Mouse (Mus musculus) heart, embryonic 14.5 days (tissue): ENCODE measurements around the gene Tmem132d. TPM values are rescaled to one million over a fixed set of nuclear protein-coding genes. Genes with fewer than 3 reads are reported as not detected.

ENCODE experiments used
- ATAC-seq: fragments of 200-750 bp; cut with Nextera tagmentation; 2 replicates; pipeline ENCODE4 v1.8.0; 2017; ENCODE audit warnings: low read depth, moderate TSS enrichment; ENCODE audit not compliant: insufficient number of reproducible peaks, insufficient read depth, low FRiP score
- H3K27ac ChIP-seq, 2 experiments: fragments of 200-500 bp in 1 of 2; fragments of 300-500 bp in 1 of 2; sonication (generic) in 1 of 2; replicated peaks in 1 of 2; 2 replicates each; pipeline ENCODE4 v1.5.1; 2012 to 2014; ENCODE audit warnings: low read depth in 2 of 2, low read length in 2 of 2, control low read depth in 1 of 2, mild to moderate bottlenecking in 1 of 2, mixed read lengths in 1 of 2; ENCODE audit not compliant: control insufficient read depth in 1 of 2, insufficient read depth in 1 of 2
- H3K27me3 ChIP-seq: fragments of 300-500 bp; sonication (generic); 2 replicates; pipeline ENCODE4 v1.6.1; 2014; ENCODE audit warnings: mild to moderate bottlenecking, low read length, control low read depth; ENCODE audit not compliant: control insufficient read depth, insufficient read depth
- H3K36me3 ChIP-seq: fragments of 300-500 bp; sonication (generic); 2 replicates; pipeline ENCODE4 v1.6.1; 2014; ENCODE audit warnings: mild to moderate bottlenecking, control low read depth, low read length, mixed read lengths; ENCODE audit not compliant: control insufficient read depth, insufficient read depth
- H3K4me1 ChIP-seq, 2 experiments: fragments of 200-500 bp in 1 of 2; fragments of 300-500 bp in 1 of 2; sonication (generic) in 1 of 2; 2 replicates each; pipeline ENCODE4 v1.6.1; 2012 to 2014; ENCODE audit warnings: low read length in 2 of 2, control low read depth in 1 of 2, mixed read lengths in 1 of 2; ENCODE audit not compliant: control insufficient read depth in 2 of 2, insufficient read depth in 2 of 2
- H3K4me2 ChIP-seq: fragments of 300-500 bp; sonication (generic); 2 replicates; pipeline ENCODE4 v1.6.1; 2014; ENCODE audit warnings: mild to moderate bottlenecking, low read length
- H3K4me3 ChIP-seq, 2 experiments: fragments of 200-500 bp in 1 of 2; fragments of 300-500 bp in 1 of 2; sonication (generic) in 1 of 2; 2 replicates each; pipeline ENCODE4 v1.5.1; 2012 to 2014; ENCODE audit warnings: low read length in 2 of 2, mild to moderate bottlenecking in 2 of 2, control low read depth in 1 of 2, low read depth in 1 of 2, moderate library complexity in 1 of 2; ENCODE audit not compliant: control insufficient read depth in 1 of 2, insufficient read depth in 1 of 2
- H3K9ac ChIP-seq: fragments of 300-500 bp; sonication (generic); 2 replicates; pipeline ENCODE4 v1.6.1; 2014; ENCODE audit warnings: mild to moderate bottlenecking, low read length
- H3K9me3 ChIP-seq: fragments of 300-500 bp; sonication (generic); 2 replicates; pipeline ENCODE4 v1.6.1; 2016; ENCODE audit warnings: low read length, control low read depth; ENCODE audit not compliant: control insufficient read depth
- WGBS: fragments of 180-500 bp; shearing (Covaris S2); extraction: QIAGEN DNeasy Blood & Tissue Kit; methylation state at CpG from one replicate; pipeline ENCODE4 v1.1.7; 2014; 5-methylcytosine and 5-hydroxymethylcytosine counted together
- polyA plus RNA-seq: library from polyadenylated mRNA; unstranded; fragments of >200 nt; fragmentation: Nextera tagmentation; extraction: Ambion mirVana; gene quantifications from 2 replicates; pipeline ENCODE4 v1.2.1, GENCODE M21; 2014

The Tmem132d gene
- polyA plus RNA-seq, 1 experiment from 2014 or later, result 0.03 TPM

DNA sequence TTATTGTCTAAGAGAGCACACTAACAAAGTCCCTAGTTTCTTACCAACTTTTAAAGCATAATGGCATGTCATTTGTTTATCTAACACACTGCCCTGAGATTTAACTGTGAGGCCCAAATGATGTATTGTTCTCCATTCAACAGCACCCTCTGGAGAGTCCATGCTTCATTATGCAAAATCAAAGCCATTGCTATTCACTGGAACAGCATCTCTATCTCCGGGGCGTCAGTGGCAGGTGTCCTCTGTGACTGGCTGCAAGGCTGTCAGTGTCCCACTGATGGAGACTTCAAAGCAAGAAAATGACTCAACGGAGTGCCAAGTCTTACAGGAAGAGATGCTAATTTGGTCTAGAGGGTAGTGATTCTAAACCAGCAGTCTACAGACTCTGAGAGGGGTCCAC lies 508.8 kb downstream of the Tmem132d start:
- Histone ChIP-seq H3K27ac (no peak overlapping the region), H3K27me3 (no peaks in the 10 kb centered on the region), H3K4me1 (no peaks in the 10 kb centered on the region), H3K4me2 (no peak overlapping the region), H3K4me3 (no peak overlapping the region), H3K9ac (no peak overlapping the region), H3K9me3 (no peaks in the 10 kb centered on the region), H3K36me3 (no peaks in the 10 kb centered on the region)
- 66% methylated on average over 3 of the region's 3 CpGs for WGBS
- no peak for ATAC-seq

DNA sequence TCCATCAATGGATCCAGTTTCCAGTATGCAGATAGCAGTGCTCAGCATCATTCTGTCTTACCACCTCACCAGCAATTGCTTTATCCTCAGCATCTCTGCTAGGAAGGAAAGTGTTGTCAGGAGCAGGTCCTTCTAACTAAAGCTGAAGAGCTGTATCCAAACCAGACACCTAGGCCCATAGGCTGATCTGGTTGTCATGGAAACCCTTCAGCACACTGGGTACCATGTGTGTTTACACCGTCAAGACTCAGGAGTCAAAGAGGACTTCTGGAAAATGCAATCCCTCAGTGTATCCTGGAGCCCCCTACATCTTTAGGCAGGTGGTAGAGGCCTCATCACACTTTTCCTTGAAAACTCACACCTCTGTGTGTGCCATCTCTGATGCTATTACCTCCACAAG lies 513.7 kb downstream of the Tmem132d start:
- H3K4me1 ChIP-seq, result no peaks in the 10 kb centered on the region
- no peaks in the 10 kb centered on the region for H3K27me3 ChIP-seq
- no peaks in the 10 kb centered on the region for H3K9me3 ChIP-seq
- H3K36me3 ChIP-seq, result no peaks in the 10 kb centered on the region
- H3K4me3 ChIP-seq, result no peak overlapping the region
- H3K9ac ChIP-seq, result no peak overlapping the region
- no peak for ATAC-seq
- H3K27ac ChIP-seq, result no peak overlapping the region
- H3K4me2 ChIP-seq, result no peak overlapping the region
- WGBS, result 76% methylated on average over 1 of the region's 1 CpGs

- WGBS, result 77% methylated on average over 3 of the region's 3 CpGs
- Histone ChIP-seq H3K4me3 (no peak overlapping the region), H3K9ac (no peak overlapping the region), H3K4me1 (no peaks in the 10 kb centered on the region), H3K36me3 (no peaks in the 10 kb centered on the region), H3K27ac (no peak overlapping the region), H3K9me3 (no peaks in the 10 kb centered on the region), H3K4me2 (no peak overlapping the region), H3K27me3 (no peaks in the 10 kb centered on the region)
- ATAC-seq, result no peak
Measured at GRCm38 (mm10) chr5:127918376-127918775, 514.5 kb downstream of the Tmem132d start.

DNA sequence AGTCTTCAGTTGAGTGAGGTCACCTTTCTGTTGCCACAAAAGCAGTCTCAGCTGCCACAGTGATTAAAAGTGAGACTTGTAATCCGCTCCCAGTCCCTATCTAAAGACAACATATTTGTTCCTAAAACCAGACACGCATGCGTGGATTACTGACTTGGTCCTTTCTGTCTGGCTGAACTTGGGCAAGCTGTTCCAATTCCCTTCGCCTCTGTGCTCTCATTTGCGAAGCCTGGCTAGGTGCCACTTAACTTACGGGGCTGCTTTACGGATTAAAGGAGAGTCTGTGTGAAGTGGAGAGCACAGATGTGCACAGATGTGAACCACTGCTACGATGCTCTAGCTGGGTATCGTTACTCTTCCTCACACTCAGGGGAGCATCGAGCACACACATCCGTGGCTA lies 518.7 kb downstream of the Tmem132d start:
- 78% methylated on average over 11 of the region's 11 CpGs for WGBS
- H3K4me2 ChIP-seq, result no peak overlapping the region
- no peak overlapping the region for H3K4me3 ChIP-seq

GRCm38 (mm10) chr5:127911603-127912002 lies 521.3 kb downstream of the Tmem132d start:
- 65% methylated on average over 3 of the region's 3 CpGs for WGBS
- no peaks in the 10 kb centered on the region for H3K36me3 ChIP-seq
- no peak overlapping the region for H3K9ac ChIP-seq
- no peak overlapping the region for H3K4me2 ChIP-seq
- H3K4me1 ChIP-seq, result no peaks in the 10 kb centered on the region
- ATAC-seq, result no peak
- H3K27me3 ChIP-seq, result no peaks in the 10 kb centered on the region
- H3K9me3 ChIP-seq, result no peaks in the 10 kb centered on the region
- no peak overlapping the region for H3K27ac ChIP-seq
- no peak overlapping the region for H3K4me3 ChIP-seq

More for the DNA sequence above, 518.7 kb downstream of the Tmem132d start:
- Histone ChIP-seq H3K27ac (no peak overlapping the region), H3K36me3 (no peaks in the 10 kb centered on the region), H3K9me3 (no peaks in the 10 kb centered on the region), H3K9ac (no peak overlapping the region), H3K27me3 (no peaks in the 10 kb centered on the region), H3K4me1 (no peaks in the 10 kb centered on the region)
- ATAC-seq, result no peak

DNA sequence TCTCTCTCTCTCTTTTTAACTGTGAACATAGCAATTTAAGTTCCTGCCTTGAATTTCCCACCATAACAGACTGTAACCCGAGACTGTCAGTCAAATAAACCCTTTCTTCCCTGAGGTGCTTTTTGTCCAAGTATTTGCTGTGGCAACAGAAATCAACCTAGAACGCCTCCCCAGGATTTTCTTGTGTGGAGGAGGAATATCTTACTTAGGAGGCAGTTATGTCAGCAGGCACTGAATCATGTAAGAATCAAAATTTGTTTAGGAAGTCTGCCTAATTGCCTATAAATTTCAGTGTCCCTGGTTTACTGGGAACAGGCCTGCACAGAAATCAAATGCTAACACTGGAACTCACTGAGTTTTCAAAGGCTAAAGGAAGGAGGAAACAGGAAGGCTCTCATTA lies 522.5 kb downstream of the Tmem132d start:
- H3K4me3 ChIP-seq, result no peak overlapping the region
- H3K27me3 ChIP-seq, result no peaks in the 10 kb centered on the region
- ATAC-seq, result no peak
- no peaks in the 10 kb centered on the region for H3K9me3 ChIP-seq
- no peaks in the 10 kb centered on the region for H3K4me1 ChIP-seq
- H3K36me3 ChIP-seq, result no peaks in the 10 kb centered on the region
- 57% methylated on average over 2 of the region's 2 CpGs for WGBS
- no peak overlapping the region for H3K9ac ChIP-seq
- H3K27ac ChIP-seq, result no peak overlapping the region
- H3K4me2 ChIP-seq, result no peak overlapping the region

DNA sequence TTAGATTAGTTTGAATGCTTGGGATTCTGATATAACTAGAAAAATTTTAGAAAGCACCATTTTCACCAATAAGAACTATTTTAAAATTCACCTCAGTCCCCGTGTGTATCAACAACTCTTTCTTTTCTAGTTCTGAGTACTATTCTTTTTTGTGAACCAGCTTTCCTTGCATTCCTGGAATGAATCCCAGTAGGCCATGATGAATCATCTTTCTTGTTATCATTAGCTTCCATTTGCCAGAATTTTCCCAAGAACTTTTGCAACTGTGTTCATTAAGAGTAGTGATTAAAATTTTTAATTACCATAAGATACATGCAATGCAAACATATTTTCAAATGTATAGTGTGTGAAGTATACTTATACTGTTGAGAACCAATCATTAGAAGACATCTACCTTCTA lies 537.7 kb downstream of the Tmem132d start:
- 55% methylated on average over 1 of the region's 1 CpGs for WGBS
- H3K36me3 ChIP-seq, result no peaks in the 10 kb centered on the region
- 0 out of 2 replicates have a peak, but pooled peaks cover under 1% of the 10 kb centered on the region for H3K9me3 ChIP-seq
- H3K4me3 ChIP-seq, result no peak overlapping the region
- no peak overlapping the region for H3K9ac ChIP-seq
- no peaks in the 10 kb centered on the region for H3K27me3 ChIP-seq
- no peak for ATAC-seq
- no peak overlapping the region for H3K4me2 ChIP-seq
- H3K27ac ChIP-seq, result no peak overlapping the region
- no peaks in the 10 kb centered on the region for H3K4me1 ChIP-seq
